Mouse (Mus musculus): ENCODE results near the gene Fcna.

Fcna gene

DNA sequence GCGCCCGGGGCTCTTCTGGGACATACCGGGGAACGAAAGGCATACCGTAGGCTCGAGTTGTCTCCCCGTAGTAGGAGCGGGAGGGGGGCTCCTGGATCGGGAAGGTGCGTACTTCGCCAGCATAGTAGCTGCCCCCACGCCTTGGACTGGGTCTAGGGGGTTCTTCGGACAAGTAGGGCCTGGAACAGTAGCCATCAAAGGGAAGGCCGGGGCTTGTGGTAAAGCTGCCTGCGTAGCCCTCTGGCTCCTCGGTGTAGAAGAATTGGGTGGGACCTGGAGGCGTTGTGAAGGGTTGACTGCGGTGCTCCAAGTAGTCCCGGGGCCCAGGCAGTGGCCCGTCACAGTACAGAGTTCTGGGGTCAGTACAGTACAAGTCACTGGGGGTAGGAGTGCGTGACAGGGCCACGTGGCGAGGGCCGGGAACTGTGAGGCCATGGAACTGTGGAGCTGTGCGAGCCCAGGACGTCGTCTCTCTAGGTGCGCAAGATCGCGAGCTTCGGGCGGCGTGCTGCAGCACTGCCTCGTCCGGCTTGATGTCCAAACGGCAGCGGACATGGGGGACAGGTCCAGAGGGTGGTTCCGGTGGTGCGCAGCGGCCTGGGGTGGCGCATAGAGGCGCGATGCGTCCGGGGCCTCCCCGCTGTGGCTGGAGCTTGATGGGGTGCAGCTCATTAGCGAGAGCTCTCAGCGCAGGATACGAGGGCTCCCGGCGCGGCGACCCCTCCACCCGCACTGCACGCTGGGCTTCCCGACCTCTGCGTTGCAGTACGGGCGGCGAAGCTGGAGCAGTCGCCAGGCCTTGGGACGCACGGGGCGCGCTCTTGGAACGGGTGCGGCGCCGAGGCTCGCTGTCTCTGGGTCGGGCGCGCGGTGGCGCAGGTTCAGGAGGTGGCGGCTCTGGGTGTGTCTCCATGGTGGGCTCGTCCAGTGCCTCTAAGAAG, 48.8 kb downstream of the Fcna start:
- DNase-seq (ENCODE audit: extremely low spot score, low spot score): peak; percentile 48

DNA sequence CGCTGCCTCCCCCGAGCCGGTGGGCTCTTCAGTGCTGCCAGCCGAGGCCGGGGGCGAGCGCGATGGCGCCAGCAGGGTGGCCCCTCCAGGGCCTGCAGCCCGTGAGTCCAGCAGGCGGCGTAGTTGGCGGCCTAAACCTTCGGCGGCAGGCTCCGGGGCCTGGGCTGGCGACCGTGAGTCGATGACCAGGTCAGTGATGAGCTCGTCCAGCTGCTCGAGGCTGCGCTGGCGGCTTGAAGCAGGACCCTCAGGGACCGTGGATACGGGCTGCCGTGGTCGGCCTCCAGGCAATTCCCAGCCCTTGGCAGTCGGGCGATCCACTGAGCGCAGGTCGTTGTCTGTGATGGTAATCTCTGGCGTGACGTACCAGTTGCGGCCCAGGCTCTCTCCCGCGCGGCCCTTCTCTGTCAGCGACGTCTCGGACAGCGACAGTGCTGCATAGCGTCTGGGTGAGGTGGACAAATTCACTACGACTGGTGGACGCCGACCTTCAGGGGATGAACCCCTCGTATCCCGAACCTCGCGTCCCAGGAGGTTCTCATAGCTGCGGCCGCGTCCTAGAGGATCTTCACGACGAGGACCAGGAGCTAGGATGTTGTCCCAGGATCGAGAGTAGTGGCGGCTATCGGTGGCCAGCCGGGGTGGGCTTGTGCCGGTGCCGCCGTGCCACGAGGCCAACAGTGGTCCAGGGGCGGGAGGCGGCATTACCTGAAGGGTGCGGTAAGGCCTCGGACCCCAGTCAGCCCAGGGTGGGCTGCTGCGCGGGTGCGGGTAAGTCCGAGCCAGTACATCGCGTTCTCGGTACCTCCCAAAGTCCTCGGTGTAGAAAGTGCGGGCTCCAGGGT, 49.7 kb downstream of the Fcna start:
- peak; percentile 68 for DNase-seq (ENCODE audit: extremely low spot score, low spot score)

DNA sequence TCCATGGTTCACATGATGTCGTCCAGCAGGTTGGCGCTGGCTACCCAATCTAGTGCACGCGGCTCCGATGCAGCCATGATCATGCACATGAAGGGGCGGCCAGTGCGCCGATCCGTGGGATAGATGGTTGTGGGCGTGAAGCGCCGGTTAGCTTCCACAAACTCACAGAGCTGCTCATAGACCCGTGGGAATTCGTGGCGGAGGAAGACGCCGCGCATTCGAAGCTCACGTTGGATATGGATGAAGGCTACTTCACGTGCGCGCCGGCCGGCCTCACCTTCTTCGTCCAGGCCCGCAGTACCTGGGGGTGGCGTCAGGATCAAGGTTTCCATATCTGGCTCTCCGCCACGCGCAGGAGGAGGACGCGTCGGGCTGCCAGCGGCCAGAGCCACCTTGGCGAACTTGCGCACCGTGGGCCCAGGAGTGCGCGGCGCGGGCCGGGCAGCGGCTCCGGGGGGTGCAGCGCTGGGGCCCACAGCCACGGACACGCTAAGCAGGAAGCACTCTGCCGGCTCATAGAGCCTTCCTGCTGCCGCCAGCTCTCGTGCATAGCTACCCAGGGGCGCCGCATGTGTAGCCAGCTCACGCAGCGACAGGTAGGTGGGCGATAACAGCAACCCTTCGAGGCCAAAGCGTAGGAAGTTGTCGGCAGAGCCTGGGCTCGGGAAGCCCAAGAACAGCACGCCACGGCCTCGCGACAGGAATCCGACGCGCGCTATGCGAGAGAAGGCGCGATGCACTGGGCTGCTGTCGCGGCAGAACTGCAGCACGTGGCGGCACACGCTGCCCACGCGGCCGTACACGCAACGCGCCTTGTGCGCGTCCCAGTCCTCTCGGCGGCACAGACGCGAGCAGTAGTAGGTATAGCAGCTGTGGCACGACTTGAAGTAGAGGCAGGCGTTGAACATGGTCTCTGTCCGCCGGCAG, 50.6 kb downstream of the Fcna start:
- no peak for DNase-seq (ENCODE audit: extremely low spot score, low spot score)

DNA sequence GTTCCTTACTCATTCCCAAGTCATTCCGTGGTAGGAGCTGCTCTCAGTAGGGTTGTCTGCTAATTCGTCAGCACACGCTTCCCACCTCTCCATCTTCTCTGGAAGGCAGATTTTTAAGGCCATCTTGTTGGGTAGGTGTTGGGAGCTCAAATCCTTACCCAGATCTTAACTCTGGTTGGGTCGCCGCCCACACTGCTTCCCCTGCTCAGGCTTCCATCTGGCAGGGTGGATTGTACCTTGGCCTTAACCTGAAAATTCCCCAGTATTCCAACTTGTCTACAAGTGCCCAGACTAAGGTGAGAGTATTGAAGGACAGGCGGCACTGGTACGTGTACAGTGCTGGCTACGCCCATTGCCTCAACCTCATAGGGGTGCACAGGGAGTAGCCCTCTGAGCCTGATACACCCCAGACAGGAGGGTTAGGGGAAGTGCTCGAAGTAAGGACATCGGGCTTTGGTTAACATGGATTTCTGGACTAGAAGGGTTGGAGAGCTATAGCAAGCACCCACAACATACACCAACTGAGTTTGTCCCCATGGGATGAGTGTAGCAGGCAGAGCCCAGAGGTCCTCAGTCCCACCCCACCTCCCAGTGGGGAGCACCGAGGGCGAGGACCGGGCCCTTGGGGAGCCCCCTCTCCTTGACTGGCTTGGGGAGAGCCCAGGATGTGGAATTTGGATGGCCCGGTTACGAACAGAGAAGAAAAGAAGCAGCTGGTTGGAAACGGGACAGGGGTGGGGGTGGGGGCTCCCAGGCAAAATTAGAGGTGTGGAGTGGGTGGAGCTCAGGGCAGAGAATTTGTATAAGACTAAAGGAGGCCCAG, 51.6 kb downstream of the Fcna start:
- DNase-seq (ENCODE audit: extremely low spot score, low spot score): no peak

DNA sequence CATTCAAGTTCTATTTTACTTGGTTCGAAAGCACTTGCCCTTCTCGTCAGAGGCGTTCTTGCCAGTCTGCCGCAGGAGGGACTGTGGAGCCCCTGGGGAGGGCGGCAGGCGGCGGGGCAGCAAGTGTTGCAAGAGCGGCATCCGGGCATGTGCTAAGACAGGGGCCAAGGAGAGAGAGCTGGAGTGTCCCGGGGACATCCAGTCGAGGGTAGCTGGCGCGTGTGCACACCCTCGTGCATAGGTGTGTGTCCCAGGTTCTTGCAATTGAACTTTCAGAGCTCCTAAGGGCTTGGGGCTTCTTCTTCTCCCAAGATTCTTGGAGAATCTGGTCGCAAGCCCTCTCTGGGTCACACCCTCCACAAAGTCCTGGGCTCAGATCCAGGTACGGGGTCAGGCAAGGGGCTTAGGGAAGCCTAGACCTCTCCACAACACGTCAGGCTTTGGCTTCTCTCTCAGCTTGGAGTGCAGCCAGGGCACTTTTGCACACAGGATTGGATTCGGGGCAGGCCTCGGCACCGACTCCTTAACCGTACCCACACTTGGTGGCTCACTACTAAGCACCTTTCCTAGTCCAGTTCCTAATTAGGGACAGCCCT, 52.3 kb downstream of the Fcna start:
- DNase-seq (ENCODE audit: extremely low spot score, low spot score): peak; percentile 69

All from neural tube, embryonic 10.5 days (tissue).